Mouse (Mus musculus) naive thymus-derived CD4-positive, alpha-beta T cell, adult 2 months (primary cell): ENCODE results near the gene Gipc3.

Experiments used
- DNase-seq: peaks from one replicate; pipeline ENCODE4 v3.0.0-alpha.2; 2011; ENCODE audit warnings: low read depth

Gipc3 gene

DNA sequence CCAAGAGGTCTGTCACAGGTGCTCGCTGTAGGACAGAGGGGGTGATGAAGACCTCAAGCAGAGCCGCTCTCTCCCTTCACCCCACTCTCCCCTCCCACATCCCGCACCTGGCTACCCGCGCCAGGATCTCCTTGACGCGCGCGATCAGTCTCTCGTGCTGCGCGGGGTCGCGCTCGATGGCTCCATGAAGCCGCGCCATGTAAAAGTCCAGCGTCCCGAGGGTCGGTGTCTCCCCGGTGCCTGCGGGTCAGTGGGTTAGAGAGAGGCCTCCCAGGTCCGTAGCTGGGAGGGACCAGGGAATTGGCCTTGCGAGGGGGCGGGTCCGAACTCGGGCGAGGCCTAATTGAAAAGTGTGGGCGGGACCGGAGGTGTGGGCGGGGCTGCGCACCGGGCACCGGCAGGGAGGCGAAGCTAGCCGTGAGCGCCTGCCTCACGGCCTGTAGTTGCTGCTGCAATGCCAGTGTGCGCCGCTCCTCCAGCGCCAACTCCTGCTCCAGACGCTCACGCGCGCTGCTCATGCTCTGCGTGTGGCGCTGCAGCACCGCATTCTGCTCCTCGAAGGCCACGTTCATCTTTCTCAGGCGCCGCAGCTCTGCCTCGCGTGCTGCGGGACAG, 3.5 kb upstream of the Gipc3 start:
- DNase-seq = peak; percentile 50

DNA sequence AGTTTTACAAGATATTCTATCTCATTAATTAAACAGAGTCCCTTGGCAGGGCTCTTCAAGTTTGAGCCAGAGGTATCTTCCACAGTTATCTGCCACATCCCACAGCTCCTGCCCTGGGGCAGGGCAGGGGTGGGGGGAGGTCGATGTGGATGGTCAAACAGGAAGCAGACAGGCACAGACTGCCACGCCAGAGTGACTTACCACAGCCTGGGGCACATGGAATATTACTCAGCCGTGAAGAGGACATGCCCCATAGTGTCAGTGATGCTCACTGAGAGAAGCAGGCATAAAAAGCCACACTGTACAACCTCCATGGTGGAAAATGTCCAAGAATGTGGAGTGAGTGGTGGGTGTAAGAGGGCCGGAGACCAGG, 2.1 kb upstream of the Gipc3 start:
- no peak for DNase-seq

DNA sequence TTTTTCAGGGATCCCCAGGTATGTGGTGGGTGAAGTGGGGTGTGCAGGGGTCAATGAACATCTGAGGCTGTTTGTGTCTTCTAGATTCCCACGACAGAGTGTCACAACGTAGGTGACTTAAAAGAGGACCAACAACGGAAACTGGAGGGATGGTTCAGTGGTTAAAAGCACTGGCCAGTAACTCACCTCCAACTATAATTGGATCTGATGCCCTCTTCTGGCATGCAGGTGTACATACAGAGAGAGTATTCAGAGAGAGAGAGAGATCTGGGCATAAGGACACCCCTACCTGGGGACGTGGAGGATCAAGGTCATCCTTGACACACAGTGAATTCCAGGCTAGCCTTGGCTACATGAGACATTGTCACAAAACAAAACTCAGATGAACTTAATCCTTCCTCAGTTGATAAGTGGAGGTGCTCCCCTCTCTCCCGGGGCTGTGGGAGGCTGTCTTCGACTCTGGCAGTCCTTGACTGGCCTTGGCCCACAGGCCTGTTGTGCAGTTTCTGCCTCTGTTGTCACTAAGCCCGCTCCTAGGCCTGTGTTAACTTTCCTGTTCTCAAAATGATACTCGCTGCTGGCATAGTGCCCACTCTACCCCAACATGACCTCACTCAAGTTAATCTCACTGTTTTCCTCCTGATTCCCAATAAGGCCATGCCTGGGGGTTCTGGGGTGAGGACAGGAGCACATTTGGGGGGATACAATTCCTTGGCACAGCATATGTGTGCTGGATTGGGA, 1.5 kb upstream of the Gipc3 start:
- DNase-seq = peak; percentile 66

DNA sequence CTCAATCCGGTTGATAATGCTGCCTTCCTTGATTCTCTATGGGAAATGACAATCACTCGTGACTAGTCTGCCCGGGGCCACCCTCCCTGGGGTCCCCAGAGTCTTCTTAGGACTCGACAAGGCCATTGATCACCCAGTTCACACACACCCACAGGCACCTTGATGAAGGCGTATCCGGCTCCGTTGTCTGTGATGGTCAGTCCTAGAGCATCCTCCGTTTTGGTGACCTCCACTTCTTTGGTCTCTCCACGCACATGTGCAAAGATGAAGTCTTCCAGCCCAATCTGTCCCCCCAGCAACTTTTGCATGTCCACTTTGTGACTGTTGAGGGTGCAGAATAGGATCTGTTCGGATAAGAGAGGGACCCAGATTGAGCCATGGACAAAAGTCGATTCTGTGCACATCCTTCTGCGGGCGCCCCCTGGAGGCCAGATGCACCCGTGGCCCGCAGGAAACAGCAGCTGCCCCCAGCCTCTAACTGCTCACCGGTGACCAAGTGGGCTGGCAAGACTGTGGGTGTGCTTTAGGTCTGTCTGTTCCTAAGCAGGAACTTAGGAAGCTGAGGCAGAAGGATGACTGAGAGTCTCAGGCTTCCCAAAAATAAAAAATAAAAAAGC, 1.6 kb downstream of the Gipc3 start:
- peak; percentile 85 for DNase-seq

DNA sequence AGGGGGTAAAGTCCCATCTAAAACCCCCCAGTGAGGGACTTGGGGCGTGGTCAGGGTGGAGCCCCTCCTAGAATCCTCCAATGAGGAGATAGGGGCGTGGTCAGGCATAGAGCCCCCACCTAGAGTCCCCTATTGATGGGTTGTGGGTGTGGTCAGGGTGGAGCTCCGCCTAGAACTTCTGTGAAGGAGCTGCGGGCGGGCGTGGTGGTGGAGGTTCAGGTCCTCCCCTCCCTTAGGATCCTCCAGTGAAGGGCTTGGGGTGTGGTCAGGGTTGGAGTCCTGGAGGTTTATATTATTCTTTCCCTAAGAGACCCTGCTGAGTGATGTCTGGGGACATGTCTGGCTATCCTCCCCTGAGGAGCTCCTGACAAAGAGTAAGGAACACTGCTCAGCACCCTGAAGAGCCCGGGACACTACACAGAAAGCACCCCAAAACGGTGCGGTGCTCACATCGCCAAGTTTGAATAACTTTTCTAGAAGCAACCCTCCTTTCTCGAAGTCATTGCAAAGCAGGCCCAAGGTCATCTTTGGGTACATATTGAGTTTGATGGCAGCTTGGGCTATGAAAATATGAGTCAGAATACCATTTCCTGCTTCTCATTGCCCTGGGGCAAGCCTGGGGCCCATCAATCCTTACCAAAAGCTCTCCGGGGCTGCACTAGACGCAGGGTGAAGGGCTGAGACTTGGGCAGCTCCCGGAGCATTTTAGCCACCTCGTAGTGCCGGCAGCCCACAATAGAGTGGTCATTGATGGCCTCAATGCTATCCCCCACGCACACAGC, 2.3 kb downstream of the Gipc3 start:
- no peak for DNase-seq

DNA sequence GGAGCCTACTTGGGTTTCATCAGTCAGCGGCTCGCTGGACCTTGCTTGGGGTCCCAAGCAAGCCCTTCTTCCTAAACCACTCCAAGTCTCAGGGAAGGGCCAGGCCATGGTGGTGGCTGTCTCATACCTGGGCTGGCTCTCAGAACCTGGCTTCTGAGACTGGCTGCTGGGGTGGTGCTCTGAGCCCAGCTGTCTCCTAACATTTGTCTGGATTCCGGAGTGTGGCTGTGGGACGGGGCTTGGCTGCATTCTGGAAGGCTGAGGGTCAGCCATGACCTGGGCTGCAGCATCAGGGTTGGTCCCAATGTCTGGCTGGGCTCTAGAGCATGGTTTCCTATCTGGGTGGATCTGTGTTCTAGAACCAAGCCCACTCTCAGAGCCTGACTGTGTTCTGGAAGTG, 6.5 kb downstream of the Gipc3 start:
- DNase-seq = no peak

DNA sequence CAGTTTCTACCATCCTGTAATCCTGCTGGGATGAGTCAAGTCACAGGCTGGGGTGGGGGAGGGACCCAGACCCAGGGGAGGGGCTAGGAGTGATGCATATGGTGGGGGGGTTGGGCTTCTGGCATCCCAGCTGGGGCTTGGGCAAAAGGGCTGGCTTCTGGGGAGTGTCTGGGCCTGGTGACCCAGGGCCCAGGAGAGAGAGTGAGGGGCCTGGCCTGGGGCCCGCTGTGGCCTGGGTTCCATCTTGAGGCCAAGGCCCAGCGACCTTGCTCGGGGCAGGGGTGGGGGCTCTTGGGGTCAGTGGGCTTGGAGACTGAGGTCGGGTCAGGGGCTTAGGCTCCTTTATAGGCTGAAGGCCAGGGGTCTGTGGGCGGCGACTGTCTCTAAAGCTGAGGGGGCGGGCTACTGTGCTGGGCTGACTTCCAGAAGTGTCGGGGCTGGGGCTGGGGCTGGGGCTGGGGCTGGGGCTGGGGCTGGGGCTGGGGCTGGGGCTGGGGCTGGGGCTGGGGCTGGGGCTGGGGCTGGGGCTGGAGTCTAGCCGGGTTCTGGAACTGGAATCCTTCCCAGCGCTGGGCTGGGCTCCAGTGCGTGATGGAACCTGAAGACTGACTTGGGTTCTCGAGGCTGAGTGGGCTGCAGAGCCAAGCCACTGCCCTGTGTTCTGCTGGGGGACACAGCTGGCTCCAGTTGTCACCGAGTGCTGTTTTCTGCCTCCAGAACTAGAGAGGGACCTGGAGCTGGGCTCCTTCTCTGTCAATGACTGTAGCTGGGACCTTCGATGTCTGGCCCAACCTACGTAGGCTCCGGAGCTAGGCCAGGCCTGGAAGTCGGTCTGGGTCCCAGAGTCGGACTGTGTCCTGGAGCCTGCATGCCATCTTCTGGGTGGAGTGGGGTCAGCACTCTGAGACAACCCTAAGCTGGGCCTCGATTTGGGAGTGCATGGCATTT, 7.4 kb downstream of the Gipc3 start:
- no peak for DNase-seq

DNA sequence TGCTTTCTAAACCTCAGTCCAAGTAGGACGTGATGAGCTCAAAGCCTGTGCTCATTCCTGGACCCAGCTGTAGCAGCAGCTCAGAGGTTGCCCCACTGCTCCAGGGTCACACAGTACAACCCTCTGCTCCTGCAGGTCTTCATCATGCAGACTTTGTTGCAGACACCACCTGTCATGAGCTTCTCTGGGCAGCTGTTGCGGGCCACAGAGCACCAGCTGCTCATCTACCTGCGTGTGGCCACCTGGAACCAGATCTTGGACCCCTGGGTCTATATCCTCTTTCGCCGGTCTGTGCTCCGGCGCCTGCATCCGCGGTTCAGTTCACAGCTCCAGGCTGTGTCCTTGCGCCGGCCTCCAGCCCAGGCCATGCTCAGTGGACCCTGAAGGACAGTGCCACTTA, 8.7 kb downstream of the Gipc3 start:
- no peak for DNase-seq

DNA sequence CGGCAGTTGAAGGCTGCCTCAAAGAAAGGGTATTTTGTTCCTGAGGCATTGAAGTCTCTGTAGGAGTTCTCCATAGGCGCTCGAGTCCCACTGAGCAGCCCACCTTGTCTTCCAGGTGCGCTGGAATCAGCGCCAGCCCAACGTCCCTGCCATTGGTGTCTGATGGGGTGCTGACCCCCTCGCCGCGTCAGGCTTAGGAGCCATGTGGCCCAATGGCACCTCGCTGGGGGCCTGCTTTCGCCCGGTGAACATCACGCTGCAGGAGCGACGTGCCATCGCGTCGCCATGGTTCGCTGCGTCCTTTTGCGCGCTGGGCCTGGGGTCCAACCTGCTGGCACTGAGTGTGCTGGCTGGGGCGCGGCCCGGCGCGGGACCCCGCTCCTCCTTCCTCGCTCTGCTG, 10.8 kb downstream of the Gipc3 start:
- DNase-seq = no peak

DNA sequence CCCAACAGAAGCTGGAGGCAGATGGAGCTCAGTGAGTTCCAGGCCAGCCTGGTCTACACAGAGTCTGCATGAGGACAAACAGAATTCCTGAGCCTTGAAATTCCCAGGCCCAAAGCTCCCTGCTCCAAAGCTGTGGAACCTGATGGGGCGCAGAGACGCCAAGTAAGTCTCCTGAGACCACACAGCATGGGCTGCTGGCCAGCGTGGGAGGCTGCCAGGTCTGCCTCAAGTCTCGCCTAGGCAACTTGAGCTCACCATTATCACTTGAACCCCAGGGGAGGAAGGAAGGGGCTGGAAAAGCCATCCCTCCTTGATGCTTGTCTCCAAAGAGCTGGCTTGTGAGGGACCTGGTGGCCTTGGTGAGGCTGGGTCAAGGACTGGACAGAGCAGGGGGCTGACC, 13.1 kb downstream of the Gipc3 start:
- no peak for DNase-seq

DNA sequence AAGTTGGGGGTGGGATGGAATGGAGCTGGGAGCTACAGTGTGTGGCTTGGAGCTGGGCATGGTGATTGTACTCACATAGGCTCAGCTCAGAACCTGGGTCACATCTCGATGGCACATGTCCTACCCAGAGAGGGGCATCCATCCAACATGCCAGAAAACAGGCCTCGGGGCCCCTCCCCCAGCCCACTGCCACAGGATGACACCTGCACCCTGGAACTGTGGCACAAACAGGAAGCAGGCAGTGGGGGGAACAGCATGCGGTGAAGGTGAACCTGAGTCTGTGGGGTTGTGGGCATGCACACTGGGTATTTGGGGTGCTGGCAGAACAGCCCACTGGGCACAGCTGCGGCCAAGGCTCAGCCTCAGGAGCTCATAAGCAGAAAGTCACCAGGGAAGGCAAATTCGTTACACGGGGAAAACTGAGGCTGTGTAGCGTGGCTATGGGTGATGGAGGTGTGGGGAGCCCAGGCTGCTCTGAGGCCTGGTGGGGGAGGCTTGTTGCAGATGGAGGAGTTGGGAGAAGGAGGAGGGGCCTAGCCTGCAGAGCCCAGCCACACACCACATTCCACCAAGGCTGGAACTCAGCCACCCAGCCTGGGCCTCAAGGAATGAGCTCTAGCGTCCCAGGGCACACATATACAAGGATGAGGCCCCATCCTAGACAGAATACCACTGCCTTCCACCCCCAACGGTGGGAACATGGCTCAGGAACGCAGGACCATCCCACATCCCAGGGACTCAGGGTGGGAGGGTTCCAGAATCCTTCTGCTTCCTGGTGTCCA, 13.7 kb downstream of the Gipc3 start:
- peak; percentile 66 for DNase-seq

DNA sequence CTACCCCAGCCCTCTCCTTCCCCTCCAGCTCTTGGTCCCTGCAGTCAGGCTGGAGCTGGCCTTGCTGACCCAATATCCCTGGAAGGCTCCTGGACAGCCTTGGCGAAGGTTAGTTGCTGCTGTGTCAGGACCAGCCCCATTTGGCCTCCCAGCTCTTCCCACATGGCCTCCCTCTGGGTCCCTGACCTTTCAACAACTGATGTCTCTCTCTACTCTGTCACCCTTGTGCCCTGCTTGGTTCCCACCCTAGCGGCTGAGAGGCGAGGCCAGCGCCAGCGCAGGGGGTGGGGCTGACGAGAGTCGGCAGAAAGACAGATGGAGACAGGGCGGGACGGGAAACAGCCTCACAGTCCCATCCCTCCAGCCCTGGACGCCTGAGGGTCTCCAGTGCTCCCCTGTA, 14.7 kb downstream of the Gipc3 start, which contains the start of gene Tbxa2r:
TSS of gene Tbxa2r (plus strand) at position 346 of the 400 bp plus-strand sequence.
- peak; percentile 64 for DNase-seq

DNA sequence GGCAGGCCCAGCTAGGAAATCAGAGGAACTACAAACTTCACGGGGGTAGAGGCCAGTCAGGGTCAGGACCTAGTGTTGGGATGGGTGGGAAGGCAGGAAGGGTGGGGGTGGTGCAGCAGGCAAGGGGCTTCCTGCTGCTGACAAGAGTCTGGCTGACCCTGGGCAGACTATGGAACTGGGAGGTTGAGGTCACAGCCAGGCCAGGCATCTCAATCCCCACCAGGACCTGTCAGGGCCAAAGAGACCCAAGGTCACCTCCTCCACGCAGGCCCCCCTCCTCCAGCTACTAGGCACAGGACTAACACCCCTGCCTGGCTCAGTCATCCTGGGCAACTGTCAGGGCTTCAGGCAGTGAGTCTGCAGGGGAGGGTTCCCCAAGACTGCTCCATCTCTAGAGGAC, 15.1 kb downstream of the Gipc3 start:
- no peak for DNase-seq

DNA sequence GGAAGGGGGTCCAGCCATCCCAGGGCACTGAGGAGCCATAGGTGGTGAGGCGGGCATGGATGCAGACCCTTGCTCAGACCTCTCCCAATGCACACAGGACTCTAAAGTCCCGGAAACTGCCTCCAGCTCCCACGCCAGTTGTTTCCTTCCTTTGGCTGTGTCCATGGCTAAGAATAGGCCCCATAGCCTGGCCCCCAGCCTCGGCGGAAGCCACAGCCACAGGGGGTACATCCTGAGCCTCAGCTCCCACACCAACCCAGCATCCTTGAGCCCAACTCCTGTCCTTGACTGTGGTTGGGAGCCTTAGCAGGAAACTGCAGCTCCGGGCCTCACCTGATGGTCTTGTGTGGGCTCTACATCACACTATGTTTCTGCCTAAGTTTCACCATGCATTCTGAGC, 16.2 kb downstream of the Gipc3 start:
- no peak for DNase-seq

DNA sequence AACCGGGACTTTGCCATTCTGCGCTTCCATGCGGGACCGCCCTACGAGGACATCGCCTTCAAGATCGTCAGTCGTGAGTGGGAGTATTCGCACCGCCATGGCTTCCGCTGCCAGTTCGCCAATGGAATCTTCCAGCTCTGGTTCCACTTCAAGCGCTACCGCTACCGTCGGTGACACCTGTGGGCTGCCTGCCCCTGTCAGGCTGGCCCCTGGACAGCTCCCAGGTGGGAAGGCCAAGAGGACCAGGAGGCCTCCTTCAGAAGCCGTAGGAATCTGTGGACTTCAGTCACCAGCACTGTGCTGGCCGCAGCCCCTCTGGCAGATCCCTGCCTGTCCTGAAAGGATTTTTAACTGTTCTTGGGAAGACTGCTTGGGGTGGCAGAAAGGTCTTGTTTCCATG, 17.3 kb downstream of the Gipc3 start:
- DNase-seq = no peak

DNA sequence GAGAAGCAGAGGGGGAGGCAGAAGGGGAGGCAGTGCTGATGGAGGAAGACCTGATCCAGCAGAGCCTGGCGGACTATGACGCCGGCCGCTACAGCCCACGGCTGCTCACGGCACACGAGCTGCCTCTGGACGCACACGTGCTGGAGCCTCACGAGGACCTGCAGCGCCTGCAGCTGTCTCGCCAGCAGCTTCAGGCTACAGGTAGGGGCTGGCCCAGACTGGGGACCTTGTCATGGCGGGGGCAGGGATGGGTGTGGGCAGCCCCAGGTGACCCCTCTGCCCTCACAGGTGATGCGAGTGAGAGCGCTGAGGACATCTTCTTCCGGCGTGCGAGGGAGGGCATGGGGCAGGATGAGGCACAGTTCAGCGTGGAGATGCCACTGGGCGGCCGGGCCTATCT, 17.9 kb downstream of the Gipc3 start:
- no peak for DNase-seq

DNA sequence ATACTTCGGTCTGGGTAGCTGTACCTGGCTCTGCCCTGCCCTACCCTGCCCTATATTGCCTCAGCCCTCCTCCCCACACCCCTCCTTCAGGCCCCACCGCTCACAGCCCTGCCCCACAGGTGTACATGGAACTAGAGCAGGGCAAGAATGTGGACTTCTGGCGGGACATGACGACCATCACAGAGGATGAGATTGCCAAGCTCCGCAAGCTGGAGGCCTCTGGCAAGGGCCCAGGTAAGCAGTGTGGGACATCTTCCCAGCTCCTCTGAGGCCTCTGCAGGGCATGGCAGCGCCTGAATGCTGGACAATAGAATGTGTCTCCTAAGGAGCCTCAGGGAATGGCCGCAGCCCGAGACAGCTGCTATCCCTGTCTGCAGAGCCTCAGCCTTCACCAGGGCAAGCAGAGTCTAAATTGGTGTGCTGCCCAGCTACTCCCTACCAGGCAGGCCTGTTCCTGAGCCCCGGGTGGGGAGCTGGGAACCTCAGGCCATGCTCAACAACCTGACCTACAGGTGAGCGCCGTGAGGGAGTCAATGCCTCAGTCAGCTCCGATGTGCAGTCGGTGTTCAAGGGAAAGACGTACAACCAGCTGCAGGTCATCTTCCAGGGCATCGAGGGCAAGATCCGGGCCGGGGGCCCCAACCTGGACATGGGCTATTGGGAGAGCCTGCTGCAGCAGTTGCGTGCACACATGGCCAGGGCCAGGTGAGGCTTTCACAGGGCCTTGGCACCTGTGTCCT, 19.1 kb downstream of the Gipc3 start:
- DNase-seq = no peak

DNA sequence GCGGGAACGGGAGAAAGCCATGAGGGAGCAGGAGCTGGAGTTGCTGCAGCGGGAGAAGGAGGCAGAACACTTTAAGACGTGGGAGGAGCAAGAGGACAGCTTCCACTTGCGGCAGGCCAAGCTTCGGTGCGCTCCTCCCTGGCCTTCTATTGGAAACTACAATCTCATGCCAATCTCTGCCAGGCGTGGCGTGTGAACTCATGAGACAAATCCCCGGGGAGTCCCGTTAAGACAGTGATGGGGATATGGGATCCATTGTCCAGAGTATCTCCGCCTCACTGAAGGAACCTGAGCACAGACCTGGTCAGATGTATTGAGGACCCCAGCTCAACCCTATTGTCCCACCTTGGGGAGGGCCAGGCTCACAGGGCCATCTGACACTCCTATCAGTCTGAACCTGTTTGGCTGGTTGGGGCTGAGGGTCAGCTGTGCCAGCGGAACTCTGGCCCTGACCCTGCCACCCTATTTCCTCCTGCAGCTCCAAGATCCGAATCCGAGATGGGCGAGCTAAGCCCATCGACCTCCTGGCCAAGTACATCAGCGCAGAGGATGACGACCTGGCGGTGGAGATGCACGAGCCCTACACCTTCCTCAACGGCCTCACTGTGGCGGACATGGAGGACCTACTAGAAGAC, 19.8 kb downstream of the Gipc3 start:
- no peak for DNase-seq

DNA sequence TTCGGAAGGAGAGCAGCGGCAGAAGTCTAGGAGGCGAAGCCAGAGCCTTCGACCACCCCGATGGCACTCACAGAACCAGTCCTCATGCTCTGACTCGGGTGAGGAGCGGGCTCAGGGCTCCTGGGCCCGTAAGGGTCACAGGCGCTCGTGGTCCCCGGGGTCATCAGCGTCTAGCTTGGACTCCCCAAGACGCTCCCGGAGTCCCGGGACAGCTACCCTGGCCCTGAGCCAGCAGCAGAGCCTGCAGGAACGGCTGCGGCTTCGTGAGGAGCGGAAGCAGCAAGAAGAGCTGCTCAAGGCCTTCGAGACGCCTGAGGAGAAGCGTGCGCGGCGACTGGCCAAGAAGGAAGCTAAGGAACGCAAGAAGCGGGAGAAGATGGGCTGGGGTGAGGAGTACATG, 20.6 kb downstream of the Gipc3 start:
- no peak for DNase-seq

DNA sequence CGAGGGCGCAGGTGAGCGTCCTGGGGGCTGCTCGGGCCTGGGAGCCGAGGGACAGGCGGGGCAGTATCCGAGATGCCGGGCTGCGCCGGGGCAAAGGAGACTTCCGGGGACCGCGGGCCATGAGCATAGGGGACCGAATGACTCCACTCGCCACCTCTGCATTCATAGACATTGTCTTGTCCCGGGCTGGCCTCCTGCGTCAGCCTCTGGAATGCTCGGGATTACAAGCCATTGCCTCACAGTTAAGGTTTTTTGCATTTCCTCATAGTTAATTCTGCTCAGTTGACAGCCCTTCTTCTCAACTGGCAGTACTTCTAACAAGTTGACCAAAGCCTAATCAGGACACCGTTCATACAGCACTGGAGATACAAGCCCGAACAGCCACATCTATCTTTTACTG, 21.6 kb downstream of the Gipc3 start:
- DNase-seq = no peak
